Mouse (Mus musculus): Measurements from ENCODE around the gene Cdk5rap2.
A peak's percentile ranks its signal among the peaks of the same experiment; 100 is the strongest.

The Cdk5rap2 gene

GRCm38 (mm10) chr4:70260419-70260807, 149.8 kb downstream of the Cdk5rap2 start:
- DNase-seq: no peak

- no peak for DNase-seq
Measured at GRCm38 (mm10) chr4:70259726-70260418, 150.4 kb downstream of the Cdk5rap2 start.

GRCm38 (mm10) chr4:70258826-70259225, 151.4 kb downstream of the Cdk5rap2 start:
- DNase-seq: no peak

GRCm38 (mm10) chr4:70258205-70258604, 152.0 kb downstream of the Cdk5rap2 start:
- DNase-seq: no peak

- no peak for DNase-seq
Measured at GRCm38 (mm10) chr4:70251782-70252181, 158.5 kb downstream of the Cdk5rap2 start.

- DNase-seq: no peak
Measured at GRCm38 (mm10) chr4:70245706-70246105, 164.5 kb downstream of the Cdk5rap2 start.

DNA sequence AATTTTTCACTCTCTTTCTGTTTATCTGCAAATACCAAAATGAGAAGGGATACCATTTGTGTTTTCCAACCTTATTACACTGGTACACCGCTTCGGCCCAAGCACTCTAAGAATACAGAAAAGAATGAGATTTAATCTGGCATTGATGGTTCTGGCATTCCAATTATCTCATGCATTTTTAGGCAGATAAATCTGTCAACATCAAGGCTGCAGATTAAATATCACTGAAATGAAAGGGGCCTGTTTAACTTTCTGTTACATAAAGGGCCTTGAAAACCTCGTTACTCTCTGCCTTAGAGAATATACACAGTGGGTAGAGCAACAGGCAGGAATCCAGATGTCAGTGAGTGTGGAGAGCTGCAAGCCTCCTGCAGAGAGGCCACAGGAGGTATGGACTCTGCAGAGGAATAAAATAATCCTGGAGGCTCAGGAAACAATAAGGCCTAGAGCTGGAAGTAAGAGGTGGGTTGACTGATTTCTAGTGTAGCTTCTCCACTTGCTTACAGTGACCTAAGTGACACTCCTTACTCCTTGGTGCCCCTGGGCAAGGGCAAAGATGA, 166.6 kb downstream of the Cdk5rap2 start:
- DNase-seq: no peak

- no peak for DNase-seq
Measured at GRCm38 (mm10) chr4:70239731-70240130, 170.5 kb downstream of the Cdk5rap2 start.

DNA sequence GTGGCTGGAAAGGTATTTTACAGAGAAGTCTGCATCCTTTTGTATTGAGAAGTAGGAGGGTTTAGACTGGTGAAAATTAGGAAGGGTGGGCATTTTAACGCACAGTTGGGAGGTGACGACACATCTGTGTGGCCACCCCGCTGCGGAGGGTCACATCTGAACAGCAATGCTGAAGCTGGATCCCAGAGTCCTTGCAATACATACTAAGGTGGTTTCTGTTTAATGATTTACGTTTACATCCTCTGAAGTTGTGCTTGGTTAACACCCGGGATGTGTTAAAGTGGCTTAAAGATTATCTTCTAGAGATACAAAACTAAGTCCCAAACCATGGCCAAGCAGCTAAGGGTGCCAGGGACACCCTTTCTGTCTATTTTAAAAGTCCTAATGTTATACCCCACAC, 171.4 kb downstream of the Cdk5rap2 start:
- DNase-seq: no peak

- DNase-seq: no peak
Measured at GRCm38 (mm10) chr4:70232383-70232782, 177.9 kb downstream of the Cdk5rap2 start.

DNA sequence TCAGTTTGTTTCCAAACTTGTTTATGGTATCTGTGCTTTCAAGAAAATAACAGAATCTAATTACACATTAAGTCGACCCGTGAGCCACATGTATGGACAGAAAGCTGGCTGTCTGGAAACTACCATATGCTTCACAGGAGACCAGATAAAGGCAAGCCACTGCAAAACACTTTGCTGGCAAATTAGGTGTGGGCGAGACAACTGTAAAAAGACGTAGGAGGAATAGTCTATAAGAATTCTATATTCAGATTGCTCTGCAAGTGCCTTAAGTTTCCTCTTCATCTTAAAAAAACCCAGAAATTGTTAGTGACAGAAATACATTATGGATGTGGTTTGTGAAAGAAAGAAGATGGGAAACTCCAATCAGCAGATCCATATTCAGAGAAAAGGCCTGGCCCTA, 180.4 kb downstream of the Cdk5rap2 start:
- no peak for DNase-seq

GRCm38 (mm10) chr4:70228350-70228749, 181.9 kb downstream of the Cdk5rap2 start:
- no peak for DNase-seq

GRCm38 (mm10) chr4:70227667-70228066, 182.6 kb downstream of the Cdk5rap2 start:
- DNase-seq: no peak

- no peak for DNase-seq
Measured at GRCm38 (mm10) chr4:70224503-70224902, 185.7 kb downstream of the Cdk5rap2 start.

GRCm38 (mm10) chr4:70221878-70222277, 188.4 kb downstream of the Cdk5rap2 start:
- no peak for DNase-seq

- DNase-seq: no peak
Measured at GRCm38 (mm10) chr4:70221370-70221769, 188.9 kb downstream of the Cdk5rap2 start.

DNA sequence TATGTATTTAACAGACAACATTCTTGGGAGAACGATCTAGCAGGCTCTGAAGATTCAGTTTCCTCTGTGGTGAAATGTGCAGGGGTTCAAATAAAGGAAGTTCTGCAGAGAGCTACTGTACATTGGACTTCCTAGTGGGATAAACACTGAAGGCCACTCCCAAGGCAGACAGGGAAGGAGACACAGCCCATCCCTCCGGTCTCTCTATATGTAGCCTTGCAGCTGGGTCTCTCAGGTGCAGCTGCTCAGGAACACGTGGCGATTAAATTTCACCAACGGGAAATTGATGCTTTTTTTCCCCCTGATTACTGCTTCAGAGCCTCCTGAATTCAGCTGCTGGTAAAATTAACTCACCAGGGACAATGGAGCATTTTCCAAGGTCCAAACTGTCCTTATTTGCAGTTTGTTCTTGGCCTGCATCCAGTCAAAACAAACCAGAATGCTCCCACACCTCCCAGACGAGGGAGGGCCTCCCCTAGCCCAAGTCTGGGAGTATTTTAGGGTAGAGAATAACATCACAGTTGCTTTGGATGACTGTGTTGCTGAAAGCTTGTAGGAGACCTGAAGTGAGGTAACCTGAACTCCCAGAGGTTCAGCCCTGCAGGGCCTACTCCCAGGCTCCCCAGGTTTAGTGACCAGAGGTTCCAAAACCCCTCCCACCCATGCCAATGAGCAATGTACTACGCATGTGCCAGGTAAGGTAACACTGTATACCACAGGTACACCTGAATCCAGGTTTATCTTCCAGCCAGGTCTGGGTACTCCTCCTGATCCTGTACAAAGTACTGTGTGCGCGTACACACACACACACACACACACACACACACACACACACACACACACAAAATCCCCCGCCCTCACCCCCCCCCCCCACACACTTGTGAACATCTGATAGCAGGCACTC, 189.7 kb downstream of the Cdk5rap2 start:
- DNase-seq: peak; percentile 40

GRCm38 (mm10) chr4:70219776-70220175, 190.5 kb downstream of the Cdk5rap2 start:
- DNase-seq: no peak

DNA sequence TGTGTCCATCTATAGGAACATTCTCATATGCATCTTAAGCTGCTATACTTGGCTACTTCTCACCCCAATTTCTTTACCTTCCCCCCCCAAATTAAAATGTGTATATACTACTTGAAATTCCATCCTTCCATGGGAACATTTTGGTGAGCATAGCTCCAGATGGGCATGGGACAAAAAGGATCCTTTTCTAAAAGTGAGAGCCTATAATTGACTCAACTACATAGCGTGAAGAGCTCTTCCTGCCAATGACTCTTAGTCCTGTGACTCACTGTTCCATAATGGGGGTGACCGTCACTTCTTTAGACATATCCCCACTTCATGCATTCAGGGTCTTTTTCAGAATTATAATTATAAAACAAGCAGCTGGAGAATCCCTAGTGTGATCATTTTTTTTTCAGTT, 224.3 kb downstream of the Cdk5rap2 start:
- no peak for DNase-seq
